9 mouse cellular contexts compared by ENCODE assay signal in the genomic region with DNA sequence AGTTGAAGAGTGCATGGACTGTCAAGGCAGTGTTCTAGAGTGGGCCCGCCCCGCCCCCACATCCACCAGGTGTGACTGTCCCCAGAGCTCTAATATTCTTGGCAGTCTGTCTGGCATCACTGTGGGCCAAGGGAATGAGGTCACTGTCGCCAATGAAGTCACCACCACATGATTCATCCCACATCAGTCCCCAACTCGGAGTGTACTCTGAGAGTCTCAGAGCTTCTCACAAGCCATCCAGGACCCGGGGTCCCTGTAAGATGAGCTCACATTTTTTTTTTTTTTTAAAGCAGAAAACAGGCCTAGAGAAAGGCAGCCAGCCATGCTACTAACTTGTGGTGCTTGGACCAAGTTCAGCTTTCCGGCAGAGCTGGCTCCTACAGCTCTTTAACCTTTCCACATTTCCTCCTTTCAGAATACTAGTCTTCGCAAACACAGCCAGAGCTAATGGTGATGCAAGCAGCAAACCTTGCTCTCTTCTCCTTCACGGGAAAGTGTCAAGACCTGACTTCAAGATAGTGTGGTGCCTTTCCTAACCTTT. TPM values are rescaled to one million over a fixed set of nuclear protein-coding genes. Genes with fewer than 3 reads are reported as not detected.
DNase-seq lines count a peak whose midpoint lies in the region; ATAC-seq and TF ChIP-seq lines count a peak whose summit lies in the region.
"Had no signal": no experiment of that assay in that cellular context is flagged by ENCODE, and none has a peak within 500 bp of the region (broad histone marks: within the 10 kb centered on the region; RNA-seq: fewer than 3 reads in every experiment).

No protein-coding gene starts in this region.

- peak; percentile 34 for DNase-seq in cerebellum, adult 11-12 months
- DNase-seq in cerebellum, postnatal 4 days (ENCODE audit: low spot score in 2 of 2), result no peak
- DNase-seq in A20 (ENCODE audit: low read depth, low spot score), result peak; percentile 29
- no peak for DNase-seq in hindbrain, embryonic 14.5 days (ENCODE audit: low spot score)
- DNase-seq in lung, postnatal 14 days, result peak; percentile 28
- DNase-seq in thymus, adult 18-20 months, result no peak
- DNase-seq in spleen, adult 12 weeks (ENCODE audit: low spot score), result no peak

- no peak for TF ChIP-seq CTCF in embryonic fibroblast, embryonic 13.5 days (IDR thresholded peaks at IDR 0.05; ENCODE audit: borderline replicate concordance, insufficient read depth, low read length)

- no peaks in the 10 kb centered on the region for H3K36me3 ChIP-seq in hindbrain, embryonic 14.5 days (replicated peaks; ENCODE audit: control insufficient read depth, insufficient read depth)
- H3K36me3 ChIP-seq: midbrain, embryonic 12.5 days had no signal

- H3K9me3 ChIP-seq in hindbrain, embryonic 14.5 days (ENCODE audit: control insufficient read depth, low read length), result no peaks in the 10 kb centered on the region
- H3K9me3 ChIP-seq: midbrain, embryonic 12.5 days had no signal

- no peaks in the 10 kb centered on the region for H3K27me3 ChIP-seq in hindbrain, embryonic 14.5 days (ENCODE audit: control insufficient read depth, insufficient read depth, low read length)

- H3K4me2 ChIP-seq in hindbrain, embryonic 14.5 days (replicated peaks), result peak overlapping the region; percentile 81; the same call in 1 of the 2 replicates

- no peak overlapping the region for H3K4me3 ChIP-seq in embryonic fibroblast, embryonic 13.5 days (ENCODE audit: insufficient read depth, low read length)
- H3K4me3 ChIP-seq in hindbrain, embryonic 14.5 days (replicated peaks; ENCODE audit: low read length), result no peak overlapping the region

- 65% methylated on average over 8 of the region's 8 CpGs for WGBS in hindbrain, embryonic 14.5 days

- no peak overlapping the region for H3K9ac ChIP-seq in hindbrain, embryonic 14.5 days

- peaks cover 13% of the 10 kb centered on the region for H3K4me1 ChIP-seq in embryonic fibroblast, embryonic 13.5 days (ENCODE audit: control insufficient read depth, insufficient read depth, low read length)
- H3K4me1 ChIP-seq in hindbrain, embryonic 14.5 days (replicated peaks; ENCODE audit: control insufficient read depth, insufficient read depth, low read length), result peaks cover 33% of the 10 kb centered on the region

- peak overlapping the region; percentile 90 for H3K27ac ChIP-seq in embryonic fibroblast, embryonic 13.5 days (ENCODE audit: insufficient read depth, low read length)
- H3K27ac ChIP-seq in hindbrain, embryonic 14.5 days, result no peak overlapping the region
- H3K27ac ChIP-seq: midbrain, embryonic 12.5 days had no signal

- TF ChIP-seq POLR2A in embryonic fibroblast, embryonic 13.5 days (IDR thresholded peaks at IDR 0.05; ENCODE audit: low read depth, low read length), result peak; percentile 20; the same call in 1 of the 2 replicates

- no peak for ATAC-seq in hindbrain, embryonic 14.5 days (ENCODE audit: low FRiP score)

RNA-seq across cellular contexts. Expression of gene Rhoq, which starts 1.5 kb away (rescaled TPM):
- polyA plus RNA-seq in embryonic fibroblast, embryonic 13.5 days (2011; ENCODE audit: insufficient read length, low read depth, missing spikeins), result 177 and 187 TPM in 2 replicates
- 10.7 and 11.5 TPM in 2 replicates for polyA plus RNA-seq in hindbrain, embryonic 14.5 days (2014; fragmentation: Nextera tagmentation; extraction: Ambion mirVana)

RNA-seq across cellular contexts. Expression of gene Atp6v1e2, which starts 13.7 kb away (rescaled TPM):
- not detected in 2 replicates for polyA plus RNA-seq in embryonic fibroblast, embryonic 13.5 days (2011; ENCODE audit: insufficient read length, low read depth, missing spikeins)
- not detected in 2 replicates for polyA plus RNA-seq in hindbrain, embryonic 14.5 days (2014; fragmentation: Nextera tagmentation; extraction: Ambion mirVana)

RNA-seq across cellular contexts. Expression of gene Tmem247, which starts 44.2 kb away (rescaled TPM):
- polyA plus RNA-seq in embryonic fibroblast, embryonic 13.5 days (2011; ENCODE audit: insufficient read length, low read depth, missing spikeins), result not detected in 2 replicates
- not detected in 2 replicates for polyA plus RNA-seq in hindbrain, embryonic 14.5 days (2014; fragmentation: Nextera tagmentation; extraction: Ambion mirVana)
- polyA plus RNA-seq: midbrain, embryonic 12.5 days had no signal

Comparison
In these comparisons a context has a peak if more than half of its experiments do, and no peak if none do; other contexts are left out.
1. DNase-seq: peak in cerebellum, adult 11-12 months (single experiment), A20 (single experiment) and lung, postnatal 14 days (single experiment); none in cerebellum, postnatal 4 days (0 of 2), hindbrain, embryonic 14.5 days (single experiment), thymus, adult 18-20 months (0 of 2) and spleen, adult 12 weeks (single experiment).
2. RNA of gene Rhoq, which starts 1.5 kb away (polyA plus RNA-seq): 177 to 187 TPM in embryonic fibroblast, embryonic 13.5 days; 10.7 to 11.5 TPM in hindbrain, embryonic 14.5 days; every median in the first group is over 10 times any median in the second.